Mouse (Mus musculus) small intestine, adult 2 months (tissue): ENCODE measurements around the gene Clip3.

Source experiments
- CTCF ChIP-seq: fragments of 200-500 bp; IDR thresholded peaks from 2 replicates; pipeline ENCODE4 v1.5.1; 2012; ENCODE audit warnings: low read depth, mild to moderate bottlenecking, control low read depth, inconsistent platforms, low read length, moderate library complexity, mixed read lengths; ENCODE audit not compliant: insufficient replicate concordance, insufficient read length; ENCODE audit errors: extremely low read depth
- POLR2A ChIP-seq: fragments of 200-500 bp; IDR thresholded peaks from 2 replicates; pipeline ENCODE4 v1.6.1; 2012; ENCODE audit warnings: low read depth, mild to moderate bottlenecking, control low read depth, inconsistent platforms, low read length, moderate library complexity

DNA sequence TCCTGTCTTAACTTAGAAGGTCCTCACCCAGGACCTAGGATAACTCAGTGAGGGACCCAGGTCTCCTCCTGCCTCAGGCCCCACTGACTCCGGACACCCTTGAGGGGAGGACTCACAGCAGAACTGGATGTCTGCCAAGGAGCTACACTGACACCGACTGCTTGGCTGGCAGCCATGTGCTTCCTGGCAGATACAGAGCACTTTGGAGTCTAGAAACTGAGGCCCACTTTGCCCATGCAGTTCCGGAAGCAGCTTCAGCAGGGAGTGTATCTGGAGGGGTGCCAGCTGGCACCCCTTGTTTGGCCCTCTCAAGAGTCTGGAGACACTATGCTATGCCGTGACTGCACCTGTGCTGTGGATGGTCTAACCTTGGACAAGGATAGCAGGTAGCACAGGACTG lies 41.9 kb downstream of the Clip3 start:
- TF ChIP-seq CTCF: no peak
- TF ChIP-seq POLR2A: no peak
